Mouse (Mus musculus): ENCODE results near the gene Smad1. TPM values are rescaled to one million over a fixed set of nuclear protein-coding genes. Genes with fewer than 3 reads are reported as not detected.

Smad1 gene
- polyA plus RNA-seq, 1 experiment from 2014 or later: 18.5 TPM

DNA sequence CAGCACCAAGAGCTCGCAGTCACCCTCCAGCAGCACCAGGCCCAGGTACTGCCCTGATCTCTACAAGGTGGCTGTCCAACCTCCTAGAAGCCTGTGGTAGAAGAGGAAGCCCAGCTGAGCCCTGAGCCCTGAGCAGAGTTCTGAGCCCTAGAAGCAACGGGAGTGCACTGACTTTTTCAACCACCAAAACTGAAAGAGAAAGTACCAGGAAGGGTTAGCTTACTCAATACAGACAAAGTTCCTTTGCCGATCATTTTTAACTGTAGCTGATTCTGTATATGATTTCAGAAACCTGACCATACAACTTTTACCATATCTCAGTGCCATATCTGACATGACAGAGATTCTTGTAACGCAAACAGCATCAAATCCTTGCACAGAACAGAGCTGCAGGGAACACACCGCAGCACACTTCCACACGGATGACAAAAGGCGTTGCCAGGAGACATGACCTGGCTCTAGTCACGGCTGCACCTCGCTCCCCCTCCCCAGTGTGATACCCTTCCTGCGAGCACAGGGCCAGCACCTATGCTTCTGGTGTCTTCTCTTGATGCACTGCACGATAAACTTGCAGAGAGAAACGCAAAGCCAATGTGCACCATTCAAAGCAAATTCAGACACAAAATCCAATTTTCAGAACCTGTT is 28.6 kb downstream of the Smad1 start:
- Histone ChIP-seq H3K9me3 (ENCODE audit: control insufficient read depth, low read length) (no peaks in the 10 kb centered on the region), H3K4me1 (replicated peaks; ENCODE audit: control insufficient read depth, insufficient read depth, low read length) (peaks cover 27% of the 10 kb centered on the region), H3K36me3 (ENCODE audit: control insufficient read depth, insufficient read depth, low read length) (peaks cover 3% of the 10 kb centered on the region; the same call in 1 of the 2 replicates), H3K4me2 (no peak overlapping the region), H3K27me3 (replicated peaks; ENCODE audit: control insufficient read depth, insufficient read depth, low read length) (no peaks in the 10 kb centered on the region), H3K4me3 (ENCODE audit: low read depth, low read length) (no peak overlapping the region), H3K27ac (ENCODE audit: low read depth, low read length) (no peak overlapping the region), H3K9ac (ENCODE audit: low read depth, low read length) (no peak overlapping the region)
- DNase-seq (ENCODE audit: low spot score): no peak
- WGBS: 88% methylated on average over 12 of the region's 12 CpGs
- no peak for ATAC-seq (replicated peaks; ENCODE audit: low FRiP score)

DNA sequence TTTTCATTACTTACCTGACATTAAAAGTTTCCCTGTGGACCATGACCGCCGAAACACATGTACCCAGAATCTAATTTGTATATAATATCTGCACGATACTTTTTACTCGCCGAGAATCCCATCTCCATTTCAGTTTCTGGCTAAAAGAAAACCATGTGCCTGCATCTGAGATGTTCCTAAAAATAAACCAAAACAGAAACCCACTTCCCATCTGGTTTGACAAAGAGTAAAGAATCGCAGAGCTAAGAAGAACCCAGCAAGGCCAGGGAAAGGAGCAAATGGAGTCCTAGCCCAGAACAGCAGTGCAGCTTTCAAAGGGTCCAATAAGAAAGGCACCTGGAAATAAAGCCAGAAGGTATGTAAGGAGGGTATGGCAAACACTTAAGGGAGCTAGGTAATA is 30.2 kb downstream of the Smad1 start:
- DNase-seq (ENCODE audit: low spot score): no peak

DNA sequence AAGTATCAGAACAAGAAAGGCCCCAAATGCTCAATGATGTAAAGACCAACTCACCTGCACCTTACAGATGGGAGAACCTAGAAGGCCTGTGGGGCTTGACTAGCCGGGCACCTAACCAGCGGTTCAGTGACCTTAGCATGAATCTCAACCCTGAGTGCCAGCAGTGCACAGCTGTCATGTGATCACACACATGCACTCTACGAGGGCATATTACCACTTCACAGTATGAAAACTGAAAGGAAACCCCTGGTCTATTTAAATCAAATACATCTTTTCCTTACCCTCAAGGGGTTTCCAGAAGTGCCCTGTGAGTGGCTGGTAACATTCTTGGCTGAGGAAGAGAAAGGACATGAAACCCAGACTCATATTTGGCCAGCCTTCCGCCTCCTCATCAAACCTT is 31.4 kb downstream of the Smad1 start:
- Histone ChIP-seq H3K4me2 (no peak overlapping the region; the same call in 1 of the 2 replicates), H3K9me3 (ENCODE audit: control insufficient read depth, low read length) (no peaks in the 10 kb centered on the region), H3K36me3 (ENCODE audit: control insufficient read depth, insufficient read depth, low read length) (peaks cover 3% of the 10 kb centered on the region; the same call in 1 of the 2 replicates), H3K27me3 (replicated peaks; ENCODE audit: control insufficient read depth, insufficient read depth, low read length) (no peaks in the 10 kb centered on the region), H3K4me1 (replicated peaks; ENCODE audit: control insufficient read depth, insufficient read depth, low read length) (peaks cover 12% of the 10 kb centered on the region), H3K9ac (ENCODE audit: low read depth, low read length) (no peak overlapping the region), H3K27ac (ENCODE audit: low read depth, low read length) (no peak overlapping the region), H3K4me3 (ENCODE audit: low read depth, low read length) (no peak overlapping the region)
- ATAC-seq (replicated peaks; ENCODE audit: low FRiP score): no peak
- no peak for DNase-seq (ENCODE audit: low spot score)
- WGBS: 82% methylated on average over 4 of the region's 4 CpGs

More for the DNA sequence above, 30.2 kb downstream of the Smad1 start:
- ATAC-seq (replicated peaks; ENCODE audit: low FRiP score): no peak
- Histone ChIP-seq H3K9me3 (ENCODE audit: control insufficient read depth, low read length) (no peaks in the 10 kb centered on the region), H3K27ac (ENCODE audit: low read depth, low read length) (no peak overlapping the region), H3K36me3 (ENCODE audit: control insufficient read depth, insufficient read depth, low read length) (peaks cover 3% of the 10 kb centered on the region; the same call in 1 of the 2 replicates), H3K4me1 (replicated peaks; ENCODE audit: control insufficient read depth, insufficient read depth, low read length) (peaks cover 12% of the 10 kb centered on the region), H3K4me3 (ENCODE audit: low read depth, low read length) (no peak overlapping the region), H3K27me3 (replicated peaks; ENCODE audit: control insufficient read depth, insufficient read depth, low read length) (no peaks in the 10 kb centered on the region), H3K9ac (ENCODE audit: low read depth, low read length) (no peak overlapping the region), H3K4me2 (no peak overlapping the region)
- WGBS: 75% methylated on average over 6 of the region's 6 CpGs

DNA sequence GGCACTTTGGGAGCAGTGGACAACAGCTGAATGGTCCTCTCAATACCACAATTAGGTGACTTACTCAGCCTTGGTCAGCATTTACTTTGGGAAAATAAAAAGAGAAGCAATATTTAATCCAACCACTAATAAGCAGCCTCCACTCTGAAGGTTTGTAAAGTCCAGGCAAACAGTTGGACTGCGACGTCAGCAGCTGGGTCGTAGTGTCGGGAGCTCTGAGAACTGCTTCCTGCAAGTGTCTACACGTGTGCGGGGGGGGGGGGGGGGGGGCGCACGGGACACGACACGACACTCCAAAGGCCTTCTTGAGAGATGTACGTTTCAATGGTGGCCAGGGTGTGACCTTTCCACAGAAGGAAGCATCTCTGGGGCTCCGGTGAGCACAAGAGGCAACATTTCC is 32.0 kb downstream of the Smad1 start:
- H3K27me3 ChIP-seq (replicated peaks; ENCODE audit: control insufficient read depth, insufficient read depth, low read length): no peaks in the 10 kb centered on the region
- ATAC-seq (replicated peaks; ENCODE audit: low FRiP score) (no peak), DNase-seq (ENCODE audit: low spot score) (no peak)
- H3K4me2 ChIP-seq: no peak overlapping the region
- WGBS: 80% methylated on average over 10 of the region's 12 CpGs
- H3K4me1 ChIP-seq (replicated peaks; ENCODE audit: control insufficient read depth, insufficient read depth, low read length): peaks cover 11% of the 10 kb centered on the region
- H3K4me3 ChIP-seq (ENCODE audit: low read depth, low read length): no peak overlapping the region
- no peak overlapping the region for H3K9ac ChIP-seq (ENCODE audit: low read depth, low read length)
- peaks cover 3% of the 10 kb centered on the region; the same call in 1 of the 2 replicates for H3K36me3 ChIP-seq (ENCODE audit: control insufficient read depth, insufficient read depth, low read length)
- H3K9me3 ChIP-seq (ENCODE audit: control insufficient read depth, low read length): no peaks in the 10 kb centered on the region
- H3K27ac ChIP-seq (ENCODE audit: low read depth, low read length): no peak overlapping the region

DNA sequence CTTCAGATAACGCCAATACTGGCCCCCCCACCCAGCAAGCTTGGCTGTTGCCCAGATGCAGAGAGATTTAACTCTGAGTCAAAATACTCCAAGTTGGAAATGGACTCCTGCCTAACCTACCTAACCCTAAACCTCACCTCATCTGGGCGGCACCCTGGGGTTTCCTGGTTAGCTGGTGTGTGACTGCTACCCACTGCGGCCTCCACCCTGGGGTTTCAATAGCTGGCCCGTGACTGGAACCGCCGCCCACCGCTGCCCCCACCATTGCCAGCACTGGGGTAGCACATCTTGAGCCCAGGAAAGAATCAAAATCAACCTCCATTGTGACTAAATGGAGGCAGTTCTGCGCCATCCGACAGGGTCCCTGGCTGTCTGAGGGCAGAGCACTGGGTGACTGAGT is 33.1 kb downstream of the Smad1 start:
- 90% methylated on average over 9 of the region's 9 CpGs for WGBS
- H3K36me3 ChIP-seq (ENCODE audit: control insufficient read depth, insufficient read depth, low read length): peaks cover 3% of the 10 kb centered on the region; the same call in 1 of the 2 replicates

DNA sequence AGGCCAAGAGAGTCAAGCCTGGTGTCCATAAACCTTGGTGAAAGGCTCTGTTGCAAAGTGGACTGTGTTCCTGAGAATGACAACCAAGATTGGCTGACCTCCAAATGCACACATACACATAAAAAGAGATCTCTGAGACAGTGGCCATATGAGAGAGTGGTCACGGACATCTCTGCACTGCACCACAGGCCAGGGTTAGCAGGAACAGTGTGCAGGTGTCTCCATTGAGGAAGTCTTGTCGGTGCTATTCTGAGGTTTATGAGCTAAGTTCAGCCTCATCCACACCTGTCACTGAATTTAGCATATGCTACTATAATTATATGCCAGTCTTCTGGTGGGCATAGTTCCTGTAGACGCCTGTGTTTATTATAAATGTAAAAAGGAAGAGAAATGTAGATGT is 33.6 kb downstream of the Smad1 start:
- Histone ChIP-seq H3K27me3 (replicated peaks; ENCODE audit: control insufficient read depth, insufficient read depth, low read length) (no peaks in the 10 kb centered on the region), H3K4me3 (ENCODE audit: low read depth, low read length) (no peak overlapping the region), H3K4me1 (replicated peaks; ENCODE audit: control insufficient read depth, insufficient read depth, low read length) (peaks cover 15% of the 10 kb centered on the region), H3K9me3 (ENCODE audit: control insufficient read depth, low read length) (no peaks in the 10 kb centered on the region), H3K4me2 (no peak overlapping the region), H3K9ac (ENCODE audit: low read depth, low read length) (no peak overlapping the region), H3K27ac (ENCODE audit: low read depth, low read length) (no peak overlapping the region), H3K36me3 (ENCODE audit: control insufficient read depth, insufficient read depth, low read length) (peaks cover 3% of the 10 kb centered on the region; the same call in 1 of the 2 replicates)
- no peak for ATAC-seq (replicated peaks; ENCODE audit: low FRiP score)
- DNase-seq (ENCODE audit: low spot score): no peak
- WGBS: 82% methylated on average over 3 of the region's 3 CpGs

More for the DNA sequence above, 33.1 kb downstream of the Smad1 start:
- no peaks in the 10 kb centered on the region for H3K9me3 ChIP-seq (ENCODE audit: control insufficient read depth, low read length)
- H3K9ac ChIP-seq (ENCODE audit: low read depth, low read length): no peak overlapping the region
- no peak for DNase-seq (ENCODE audit: low spot score)
- ATAC-seq (replicated peaks; ENCODE audit: low FRiP score): no peak
- no peak overlapping the region for H3K27ac ChIP-seq (ENCODE audit: low read depth, low read length)
- no peak overlapping the region for H3K4me3 ChIP-seq (ENCODE audit: low read depth, low read length)
- H3K4me2 ChIP-seq: no peak overlapping the region
- no peaks in the 10 kb centered on the region for H3K27me3 ChIP-seq (replicated peaks; ENCODE audit: control insufficient read depth, insufficient read depth, low read length)
- H3K4me1 ChIP-seq (replicated peaks; ENCODE audit: control insufficient read depth, insufficient read depth, low read length): peaks cover 15% of the 10 kb centered on the region

DNA sequence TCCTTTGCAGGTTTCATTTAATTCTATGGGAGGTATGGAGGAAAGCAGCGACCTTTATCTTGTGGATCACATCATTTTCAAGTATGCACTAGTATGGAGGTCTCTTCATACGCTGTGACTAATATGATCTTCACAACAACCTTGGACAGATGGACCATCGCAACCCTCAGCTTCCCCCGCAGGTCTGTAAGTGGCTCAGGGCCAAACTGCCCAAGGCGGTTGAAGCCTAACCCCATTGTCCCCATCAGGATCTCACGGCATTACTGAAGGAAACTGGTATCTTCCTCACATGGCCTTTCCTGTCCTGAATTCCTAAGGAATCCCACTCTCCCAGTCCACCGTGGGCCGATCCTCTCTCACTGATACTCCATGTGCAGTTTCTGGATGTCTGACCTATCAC is 34.5 kb downstream of the Smad1 start:
- 88% methylated on average over 8 of the region's 8 CpGs for whole genome bisulfite sequencing
- Histone ChIP-seq H3K4me1 (replicated peaks; ENCODE audit: control insufficient read depth, insufficient read depth, low read length) (peaks cover 15% of the 10 kb centered on the region), H3K9ac (ENCODE audit: low read depth, low read length) (no peak overlapping the region), H3K9me3 (ENCODE audit: control insufficient read depth, low read length) (no peaks in the 10 kb centered on the region), H3K27ac (ENCODE audit: low read depth, low read length) (no peak overlapping the region), H3K27me3 (replicated peaks; ENCODE audit: control insufficient read depth, insufficient read depth, low read length) (no peaks in the 10 kb centered on the region), H3K4me3 (ENCODE audit: low read depth, low read length) (no peak overlapping the region), H3K36me3 (ENCODE audit: control insufficient read depth, insufficient read depth, low read length) (no peaks in the 10 kb centered on the region), H3K4me2 (no peak overlapping the region)
- DNase-seq (ENCODE audit: low spot score) (no peak), ATAC-seq (replicated peaks; ENCODE audit: low FRiP score) (no peak)

DNA sequence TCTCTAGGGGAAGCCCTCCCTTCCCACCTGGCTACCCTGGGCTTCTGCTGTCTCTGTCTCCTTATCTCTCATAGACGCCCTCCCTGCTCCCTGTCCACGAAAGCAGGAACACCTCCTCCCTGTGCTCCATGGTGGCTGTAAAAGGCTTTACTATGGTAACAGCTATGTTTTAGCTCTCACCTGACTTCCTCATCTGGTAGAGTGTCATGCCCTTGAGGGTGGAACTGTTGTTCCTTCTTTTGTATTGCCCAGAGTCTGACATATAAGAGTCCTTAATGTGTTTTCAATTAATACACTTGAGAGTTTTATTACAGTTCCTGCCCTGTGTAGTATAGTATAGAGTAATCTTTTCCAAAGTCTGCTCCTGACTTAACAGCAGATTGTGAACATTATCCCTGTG is 36.9 kb downstream of the Smad1 start:
- DNase-seq (ENCODE audit: low spot score): no peak
- Histone ChIP-seq H3K4me3 (ENCODE audit: low read depth, low read length) (no peak overlapping the region), H3K27me3 (replicated peaks; ENCODE audit: control insufficient read depth, insufficient read depth, low read length) (no peaks in the 10 kb centered on the region), H3K36me3 (ENCODE audit: control insufficient read depth, insufficient read depth, low read length) (no peaks in the 10 kb centered on the region), H3K27ac (ENCODE audit: low read depth, low read length) (no peak overlapping the region), H3K9me3 (ENCODE audit: control insufficient read depth, low read length) (no peaks in the 10 kb centered on the region), H3K4me2 (no peak overlapping the region), H3K9ac (ENCODE audit: low read depth, low read length) (no peak overlapping the region), H3K4me1 (replicated peaks; ENCODE audit: control insufficient read depth, insufficient read depth, low read length) (peaks cover 10% of the 10 kb centered on the region; the same call in 1 of the 2 replicates)
- WGBS: 11% methylated on average over 2 of the region's 2 CpGs
- ATAC-seq (replicated peaks; ENCODE audit: low FRiP score): peak; percentile 55
